Mouse (Mus musculus) neural tube, embryonic 15.5 days (tissue): ENCODE results near the gene Prom1. TPM values are rescaled to one million over a fixed set of nuclear protein-coding genes. Genes with fewer than 3 reads are reported as not detected.

Experiments used
- ATAC-seq: fragments of 200-750 bp; cut with Nextera tagmentation; 2 replicates; pipeline ENCODE4 v1.8.0; 2017; ENCODE audit warnings: mild to moderate bottlenecking, moderate TSS enrichment, moderate library complexity; ENCODE audit not compliant: low FRiP score
- H3K27ac ChIP-seq: fragments of 300-500 bp; sonication (generic); replicated peaks from 2 replicates; pipeline ENCODE4 v1.5.1; 2015; ENCODE audit warnings: mild to moderate bottlenecking, inconsistent platforms
- H3K27me3 ChIP-seq: fragments of 300-500 bp; sonication (generic); replicated peaks from 2 replicates; pipeline ENCODE4 v1.6.1; 2015; ENCODE audit warnings: inconsistent platforms
- H3K36me3 ChIP-seq: fragments of 300-500 bp; sonication (generic); 2 replicates; pipeline ENCODE4 v1.6.1; 2015; ENCODE audit warnings: inconsistent platforms
- H3K4me1 ChIP-seq: fragments of 300-500 bp; sonication (generic); 2 replicates; pipeline ENCODE4 v1.6.1; 2015; ENCODE audit warnings: inconsistent platforms
- H3K4me2 ChIP-seq: fragments of 300-500 bp; sonication (generic); 2 replicates; pipeline ENCODE4 v1.6.1; 2015; ENCODE audit warnings: inconsistent platforms, mild to moderate bottlenecking, moderate library complexity
- H3K4me3 ChIP-seq: fragments of 300-500 bp; sonication (generic); replicated peaks from 2 replicates; pipeline ENCODE4 v1.5.1; 2015; ENCODE audit warnings: mild to moderate bottlenecking, inconsistent platforms
- H3K9ac ChIP-seq: fragments of 300-500 bp; sonication (generic); replicated peaks from 2 replicates; pipeline ENCODE4 v1.6.1; 2015; ENCODE audit warnings: mild to moderate bottlenecking, inconsistent platforms
- H3K9me3 ChIP-seq: fragments of 300-500 bp; sonication (generic); replicated peaks from 2 replicates; pipeline ENCODE4 v1.6.1; 2016; ENCODE audit warnings: inconsistent platforms
- WGBS: fragments of 180-500 bp; shearing (Covaris S2); methylation state at CpG from one replicate; pipeline ENCODE4 v1.1.7; 2015; ENCODE audit warnings: mixed read lengths; 5-methylcytosine and 5-hydroxymethylcytosine counted together
- polyA plus RNA-seq: library from polyadenylated mRNA; unstranded; fragments of >200 nt; fragmentation: Nextera tagmentation; extraction: Ambion mirVana; gene quantifications from 2 replicates; pipeline ENCODE4 v1.2.1, GENCODE M21; 2015

Prom1 gene
- polyA plus RNA-seq, 1 experiment from 2014 or later, result 23.2 TPM

- Histone ChIP-seq H3K4me1 (no peaks in the 10 kb centered on the region), H3K27me3 (no peaks in the 10 kb centered on the region), H3K4me2 (no peak overlapping the region), H3K9me3 (no peaks in the 10 kb centered on the region), H3K4me3 (no peak overlapping the region), H3K9ac (no peak overlapping the region), H3K36me3 (no peaks in the 10 kb centered on the region), H3K27ac (no peak overlapping the region)
- WGBS, result 92% methylated on average over 2 of the region's 2 CpGs
- ATAC-seq, result no peak
Measured at GRCm38 (mm10) chr5:43994981-43995380, 106.9 kb downstream of the Prom1 start.

- Histone ChIP-seq H3K36me3 (no peaks in the 10 kb centered on the region), H3K4me2 (no peak overlapping the region), H3K9me3 (no peaks in the 10 kb centered on the region), H3K4me3 (no peak overlapping the region), H3K27ac (no peak overlapping the region), H3K27me3 (no peaks in the 10 kb centered on the region), H3K9ac (no peak overlapping the region), H3K4me1 (no peaks in the 10 kb centered on the region)
- no peak for ATAC-seq
- 54% methylated on average over 6 of the region's 6 CpGs for WGBS
Measured at GRCm38 (mm10) chr5:43990316-43990715, 111.5 kb downstream of the Prom1 start.

GRCm38 (mm10) chr5:43989017-43989416 lies 112.8 kb downstream of the Prom1 start:
- no peaks in the 10 kb centered on the region for H3K36me3 ChIP-seq
- H3K4me3 ChIP-seq, result no peak overlapping the region
- H3K4me2 ChIP-seq, result no peak overlapping the region
- 82% methylated on average over 5 of the region's 5 CpGs for WGBS
- no peak for ATAC-seq
- H3K4me1 ChIP-seq, result no peaks in the 10 kb centered on the region
- no peak overlapping the region for H3K27ac ChIP-seq
- no peaks in the 10 kb centered on the region for H3K9me3 ChIP-seq
- no peak overlapping the region for H3K9ac ChIP-seq
- H3K27me3 ChIP-seq, result no peaks in the 10 kb centered on the region

GRCm38 (mm10) chr5:43986212-43986611 lies 115.6 kb downstream of the Prom1 start:
- no peak overlapping the region for H3K4me2 ChIP-seq
- no peak overlapping the region for H3K9ac ChIP-seq
- H3K27me3 ChIP-seq, result no peaks in the 10 kb centered on the region
- no peak overlapping the region for H3K27ac ChIP-seq
- no peak for ATAC-seq
- no peaks in the 10 kb centered on the region for H3K4me1 ChIP-seq
- H3K9me3 ChIP-seq, result no peaks in the 10 kb centered on the region
- no peaks in the 10 kb centered on the region for H3K36me3 ChIP-seq
- no peak overlapping the region for H3K4me3 ChIP-seq

GRCm38 (mm10) chr5:43982896-43983295 lies 118.9 kb downstream of the Prom1 start:
- H3K4me1 ChIP-seq, result no peaks in the 10 kb centered on the region
- H3K27me3 ChIP-seq, result no peaks in the 10 kb centered on the region
- H3K27ac ChIP-seq, result no peak overlapping the region
- ATAC-seq, result no peak
- WGBS, result 72% methylated on average over 1 of the region's 1 CpGs
- no peaks in the 10 kb centered on the region for H3K36me3 ChIP-seq
- H3K4me2 ChIP-seq, result no peak overlapping the region
- no peak overlapping the region for H3K9ac ChIP-seq
- no peaks in the 10 kb centered on the region for H3K9me3 ChIP-seq
- H3K4me3 ChIP-seq, result no peak overlapping the region

GRCm38 (mm10) chr5:43981620-43982019 lies 120.2 kb downstream of the Prom1 start, which contains the start of gene Fgfbp1:
Gene Fgfbp1 (minus strand): TSS chr5:43981779.
- Histone ChIP-seq H3K9me3 (no peaks in the 10 kb centered on the region), H3K4me3 (no peak within 1 kb of the TSS), H3K9ac (no peak within 1 kb of the TSS), H3K4me2 (no peak within 1 kb of the TSS), H3K27me3 (no peaks in the 10 kb centered on the region), H3K27ac (no peak within 1 kb of the TSS), H3K36me3 (no peaks in the 10 kb centered on the region), H3K4me1 (no peaks in the 10 kb centered on the region)
- 66% methylated on average over 4 of the region's 4 CpGs for WGBS
- ATAC-seq, result no peak

- Histone ChIP-seq H3K9me3 (no peaks in the 10 kb centered on the region), H3K36me3 (no peaks in the 10 kb centered on the region), H3K4me3 (no peak overlapping the region), H3K9ac (no peak overlapping the region), H3K27ac (no peak overlapping the region), H3K4me1 (no peaks in the 10 kb centered on the region), H3K4me2 (no peak overlapping the region), H3K27me3 (no peaks in the 10 kb centered on the region)
- no peak for ATAC-seq
- 83% methylated on average over 2 of the region's 2 CpGs for WGBS
Measured at GRCm38 (mm10) chr5:43980397-43980796, 121.4 kb downstream of the Prom1 start.

- Histone ChIP-seq H3K4me1 (no peaks in the 10 kb centered on the region), H3K27ac (no peak overlapping the region), H3K27me3 (no peaks in the 10 kb centered on the region), H3K9me3 (no peaks in the 10 kb centered on the region), H3K4me3 (no peak overlapping the region), H3K9ac (no peak overlapping the region), H3K36me3 (no peaks in the 10 kb centered on the region), H3K4me2 (no peak overlapping the region)
- WGBS, result 62% methylated on average over 1 of the region's 1 CpGs
- no peak for ATAC-seq
Measured at GRCm38 (mm10) chr5:43976821-43977561, 124.8 kb downstream of the Prom1 start.

- no peaks in the 10 kb centered on the region for H3K27me3 ChIP-seq
- no peak overlapping the region for H3K9ac ChIP-seq
- H3K4me1 ChIP-seq, result no peaks in the 10 kb centered on the region
- ATAC-seq, result no peak
- H3K4me2 ChIP-seq, result no peak overlapping the region
- no peaks in the 10 kb centered on the region for H3K36me3 ChIP-seq
- no peaks in the 10 kb centered on the region for H3K9me3 ChIP-seq
- 91% methylated on average over 6 of the region's 6 CpGs for WGBS
- no peak overlapping the region for H3K27ac ChIP-seq
- H3K4me3 ChIP-seq, result no peak overlapping the region
Measured at GRCm38 (mm10) chr5:43974166-43974565, 127.7 kb downstream of the Prom1 start.

GRCm38 (mm10) chr5:43971156-43971555 lies 130.7 kb downstream of the Prom1 start:
- H3K27me3 ChIP-seq, result no peaks in the 10 kb centered on the region
- ATAC-seq, result no peak
- 79% methylated on average over 2 of the region's 2 CpGs for WGBS
- no peak overlapping the region for H3K4me2 ChIP-seq
- no peak overlapping the region for H3K9ac ChIP-seq
- no peak overlapping the region for H3K4me3 ChIP-seq
- H3K9me3 ChIP-seq, result no peaks in the 10 kb centered on the region
- no peak overlapping the region for H3K27ac ChIP-seq
- H3K4me1 ChIP-seq, result no peaks in the 10 kb centered on the region
- H3K36me3 ChIP-seq, result no peaks in the 10 kb centered on the region

GRCm38 (mm10) chr5:43970532-43970931 lies 131.3 kb downstream of the Prom1 start:
- no peak overlapping the region for H3K4me3 ChIP-seq
- H3K27me3 ChIP-seq, result no peaks in the 10 kb centered on the region
- H3K27ac ChIP-seq, result no peak overlapping the region
- H3K9ac ChIP-seq, result no peak overlapping the region
- no peaks in the 10 kb centered on the region for H3K9me3 ChIP-seq
- ATAC-seq, result no peak
- H3K4me1 ChIP-seq, result no peaks in the 10 kb centered on the region
- 89% methylated on average over 2 of the region's 2 CpGs for WGBS
- no peak overlapping the region for H3K4me2 ChIP-seq
- H3K36me3 ChIP-seq, result no peaks in the 10 kb centered on the region

- Histone ChIP-seq H3K27ac (no peak overlapping the region), H3K4me1 (no peaks in the 10 kb centered on the region), H3K36me3 (no peaks in the 10 kb centered on the region), H3K27me3 (no peaks in the 10 kb centered on the region), H3K9ac (no peak overlapping the region), H3K4me2 (no peak overlapping the region), H3K4me3 (no peak overlapping the region), H3K9me3 (no peaks in the 10 kb centered on the region)
- 48% methylated on average over 2 of the region's 2 CpGs for WGBS
- ATAC-seq, result no peak
Measured at GRCm38 (mm10) chr5:43968634-43969033, 133.2 kb downstream of the Prom1 start.
